Mouse (Mus musculus): ENCODE data around the gene Tnfrsf14. TPM values are rescaled to one million over a fixed set of nuclear protein-coding genes. Genes with fewer than 3 reads are reported as not detected.

Tnfrsf14 gene
- polyA plus RNA-seq, 1 experiment = 12.5 TPM

DNA sequence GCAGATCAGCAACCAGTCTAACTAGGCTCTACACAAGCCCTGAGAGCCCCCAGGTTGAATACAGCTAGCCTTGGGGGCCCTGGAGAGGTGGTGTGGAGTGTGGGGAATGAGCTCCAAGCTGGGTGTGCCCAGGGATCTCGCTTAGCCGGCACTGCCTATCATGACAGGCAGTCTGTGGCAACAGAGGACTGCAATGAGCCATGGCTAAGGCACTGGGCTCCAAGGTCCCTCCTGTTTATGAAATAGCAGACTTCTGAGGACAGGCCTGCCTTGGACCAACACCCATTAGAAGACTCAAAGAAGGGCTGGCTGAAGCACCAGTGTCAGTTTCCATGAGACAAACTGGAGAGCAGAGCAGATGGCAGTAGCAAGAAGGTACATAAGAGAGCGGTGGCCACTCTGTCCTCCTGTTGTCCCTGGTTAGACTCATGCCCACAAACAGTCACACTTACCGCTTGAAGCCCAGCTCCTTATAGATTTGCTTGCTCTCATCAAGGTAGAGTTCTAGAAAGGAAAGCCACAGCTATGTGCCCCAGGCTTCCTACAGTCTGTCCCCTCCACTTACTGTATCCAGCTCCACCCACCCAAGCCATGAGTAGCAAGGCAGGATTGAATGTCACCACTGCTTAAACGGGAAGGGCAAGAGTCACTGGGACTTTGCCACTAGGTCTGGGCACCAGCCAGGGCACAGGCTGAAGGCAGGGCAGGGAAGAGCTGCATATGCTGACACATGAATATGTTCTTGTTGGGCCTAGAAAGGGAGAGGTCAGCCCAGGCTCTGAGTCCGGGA, 30.5 kb downstream of the Tnfrsf14 start:
- Histone ChIP-seq H3K9me3 (ENCODE audit: control insufficient read depth, low read length) (peaks cover 4% of the 10 kb centered on the region), H3K27me3 (ENCODE audit: control insufficient read depth) (peaks cover 86% of the 10 kb centered on the region), H3K4me3 (replicated peaks) (peak overlapping the region; percentile 58), H3K4me1 (ENCODE audit: control insufficient read depth) (peaks cover 34% of the 10 kb centered on the region), H3K36me3 (ENCODE audit: control insufficient read depth) (no peaks in the 10 kb centered on the region)
- no peak for TF ChIP-seq TAL1 (IDR thresholded peaks at IDR 0.05; ENCODE audit: low read length)
- no peak for TF ChIP-seq GATA1 (IDR thresholded peaks at IDR 0.05; ENCODE audit: low read length)

DNA sequence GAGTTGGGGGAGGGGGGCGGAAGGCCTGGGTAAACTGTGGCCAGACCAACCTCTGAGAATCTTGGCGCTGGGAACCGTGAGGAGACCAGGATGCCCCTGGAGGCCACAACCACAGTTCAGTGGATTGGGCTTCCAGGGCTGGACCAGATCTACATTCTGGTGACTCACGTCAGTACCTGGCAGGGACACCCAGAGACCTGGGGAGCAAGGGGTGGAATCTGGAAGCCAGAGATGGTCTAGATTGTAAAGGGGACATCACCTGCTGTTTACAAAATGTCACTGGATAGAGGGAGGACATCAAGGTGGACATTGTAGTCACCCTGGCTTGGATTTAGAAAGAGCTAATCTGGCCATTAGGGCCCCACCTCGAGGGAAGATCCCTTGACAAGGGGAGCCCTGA, 32.8 kb downstream of the Tnfrsf14 start:
- peaks cover 28% of the 10 kb centered on the region for H3K4me1 ChIP-seq (ENCODE audit: control insufficient read depth)
- no peak overlapping the region for H3K4me3 ChIP-seq (replicated peaks)
- TF ChIP-seq TAL1 (IDR thresholded peaks at IDR 0.05; ENCODE audit: low read length) = no peak
- no peak for TF ChIP-seq GATA1 (IDR thresholded peaks at IDR 0.05; ENCODE audit: low read length)
- no peaks in the 10 kb centered on the region for H3K9me3 ChIP-seq (ENCODE audit: control insufficient read depth, low read length)
- no peaks in the 10 kb centered on the region for H3K36me3 ChIP-seq (ENCODE audit: control insufficient read depth)
- peaks cover 88% of the 10 kb centered on the region for H3K27me3 ChIP-seq (ENCODE audit: control insufficient read depth)

DNA sequence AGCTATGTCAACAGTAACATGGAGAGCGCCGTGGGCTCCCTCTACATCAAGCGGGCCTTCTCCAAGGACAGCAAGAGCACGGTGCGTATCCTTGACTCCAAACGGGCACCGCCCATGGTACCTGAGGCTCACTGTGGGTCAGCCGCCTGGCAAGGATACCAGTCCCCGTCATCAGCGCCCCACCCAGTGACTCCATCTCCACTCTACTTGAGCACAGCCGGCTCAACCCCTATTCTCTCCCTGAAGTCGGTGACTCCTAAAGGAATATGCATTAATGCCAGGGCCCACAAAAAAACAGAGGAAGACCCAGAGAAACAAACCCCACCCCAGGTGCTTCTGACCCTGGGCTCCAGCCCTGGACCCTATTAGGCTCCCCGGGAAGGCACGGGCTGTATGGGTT, 37.5 kb downstream of the Tnfrsf14 start:
- no peak for TF ChIP-seq TAL1 (IDR thresholded peaks at IDR 0.05; ENCODE audit: low read length)
- no peak for TF ChIP-seq GATA1 (IDR thresholded peaks at IDR 0.05; ENCODE audit: low read length)
- no peak overlapping the region for H3K4me3 ChIP-seq (replicated peaks)
- H3K9me3 ChIP-seq (ENCODE audit: control insufficient read depth, low read length) = no peaks in the 10 kb centered on the region
- peaks cover 2% of the 10 kb centered on the region; the same call in 1 of the 2 replicates for H3K4me1 ChIP-seq (ENCODE audit: control insufficient read depth)
- peaks cover 67% of the 10 kb centered on the region for H3K27me3 ChIP-seq (ENCODE audit: control insufficient read depth)
- H3K36me3 ChIP-seq (ENCODE audit: control insufficient read depth) = no peaks in the 10 kb centered on the region

DNA sequence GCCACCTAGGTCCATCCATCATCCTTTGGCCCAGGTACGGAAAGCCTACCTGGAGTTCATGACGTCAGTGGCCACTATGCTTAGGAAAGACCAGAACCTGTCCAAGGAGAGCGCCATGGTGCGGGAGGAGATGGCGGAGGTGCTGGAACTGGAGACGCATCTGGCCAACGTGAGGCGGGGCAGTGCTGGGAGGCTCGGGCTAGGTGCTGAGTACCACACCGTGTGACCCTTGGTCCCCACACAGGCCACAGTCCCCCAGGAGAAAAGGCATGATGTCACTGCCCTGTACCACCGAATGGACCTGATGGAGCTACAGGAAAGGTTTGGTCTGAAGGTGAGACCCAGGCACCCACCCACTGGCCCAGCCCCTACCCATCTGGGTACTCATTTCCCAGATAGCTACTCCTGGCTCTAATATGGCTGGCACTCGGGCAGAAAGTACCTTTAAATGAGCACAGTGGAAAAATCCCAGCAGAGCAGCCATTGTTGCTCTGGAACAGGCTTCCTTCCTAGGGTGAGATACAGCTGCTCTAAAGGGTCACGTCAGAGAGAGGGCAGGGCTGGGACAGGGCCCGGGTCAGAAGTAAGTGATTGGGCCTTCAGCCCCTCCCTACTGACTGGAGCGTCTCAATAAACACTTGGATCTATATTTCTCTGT, 40.6 kb downstream of the Tnfrsf14 start:
- no peak overlapping the region for H3K4me3 ChIP-seq (replicated peaks)
- TF ChIP-seq GATA1 (IDR thresholded peaks at IDR 0.05; ENCODE audit: low read length) (no peak), TAL1 (IDR thresholded peaks at IDR 0.05; ENCODE audit: low read length) (no peak)
- peaks cover 68% of the 10 kb centered on the region for H3K27me3 ChIP-seq (ENCODE audit: control insufficient read depth)
- peaks cover 10% of the 10 kb centered on the region for H3K4me1 ChIP-seq (ENCODE audit: control insufficient read depth)
- H3K9me3 ChIP-seq (ENCODE audit: control insufficient read depth, low read length) = no peaks in the 10 kb centered on the region
- no peaks in the 10 kb centered on the region for H3K36me3 ChIP-seq (ENCODE audit: control insufficient read depth)

DNA sequence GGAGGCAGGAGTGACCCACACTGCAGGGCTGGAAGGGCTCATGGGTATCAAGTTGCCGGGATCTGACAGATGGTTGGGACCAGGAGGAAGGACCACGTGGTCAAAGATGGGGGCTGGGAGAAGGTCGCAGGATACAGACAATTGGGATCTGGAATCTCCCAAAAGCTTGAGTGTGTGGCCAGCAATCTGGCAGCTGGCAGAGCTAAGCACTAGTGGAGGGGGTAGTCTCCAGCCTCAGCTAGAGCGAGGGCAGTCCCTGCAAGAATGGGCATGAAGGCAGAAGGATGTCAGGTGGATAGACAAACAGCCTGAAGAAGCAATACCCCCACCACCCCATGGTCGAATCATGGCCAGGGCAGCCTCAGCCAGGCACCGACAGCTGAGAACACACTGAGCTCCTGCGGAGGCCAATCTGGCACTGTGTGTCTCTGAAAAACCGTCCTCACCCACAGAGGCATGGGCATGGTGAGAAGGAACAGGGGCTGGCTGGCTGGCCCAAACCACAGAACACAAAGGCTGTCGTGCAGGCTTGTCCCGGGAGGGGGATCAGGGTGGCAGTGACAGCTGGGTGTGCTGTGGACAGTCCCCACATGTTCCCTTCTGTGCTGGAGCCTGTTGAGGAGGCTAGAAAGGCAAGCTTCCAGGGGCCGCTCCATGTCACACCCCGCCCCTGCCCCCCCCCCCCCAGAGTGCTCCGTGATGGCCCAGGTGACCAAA, 41.3 kb downstream of the Tnfrsf14 start:
- no peaks in the 10 kb centered on the region for H3K36me3 ChIP-seq (ENCODE audit: control insufficient read depth)
- no peaks in the 10 kb centered on the region for H3K9me3 ChIP-seq (ENCODE audit: control insufficient read depth, low read length)
- H3K4me3 ChIP-seq (replicated peaks) = no peak overlapping the region
- peaks cover 66% of the 10 kb centered on the region for H3K27me3 ChIP-seq (ENCODE audit: control insufficient read depth)
- H3K4me1 ChIP-seq (ENCODE audit: control insufficient read depth) = peaks cover 15% of the 10 kb centered on the region
- TF ChIP-seq GATA1 (IDR thresholded peaks at IDR 0.05; ENCODE audit: low read length) = no peak
- no peak for TF ChIP-seq TAL1 (IDR thresholded peaks at IDR 0.05; ENCODE audit: low read length)

DNA sequence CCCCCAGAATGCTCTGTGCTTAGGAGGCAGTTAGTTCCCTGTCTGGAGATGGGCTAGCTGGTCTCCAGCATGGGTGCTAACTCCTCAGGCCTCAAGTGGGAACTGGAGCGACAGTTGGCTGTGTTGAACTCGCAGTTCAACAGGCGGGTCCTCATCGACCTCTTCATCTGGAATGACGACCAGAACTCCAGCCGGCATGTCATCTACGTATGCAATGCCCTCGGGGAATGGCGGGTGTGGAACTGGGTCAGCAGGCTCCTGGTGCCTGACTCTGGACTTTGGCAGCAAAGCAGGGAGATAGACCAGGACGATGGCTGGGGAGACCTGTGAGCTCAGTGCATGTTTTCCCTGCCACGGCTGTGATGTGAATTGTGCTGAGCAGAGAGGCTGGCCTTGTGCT, 42.9 kb downstream of the Tnfrsf14 start:
- Histone ChIP-seq H3K9me3 (ENCODE audit: control insufficient read depth, low read length) (no peaks in the 10 kb centered on the region), H3K27me3 (ENCODE audit: control insufficient read depth) (peaks cover 56% of the 10 kb centered on the region), H3K4me1 (ENCODE audit: control insufficient read depth) (peaks cover 31% of the 10 kb centered on the region), H3K4me3 (replicated peaks) (no peak overlapping the region), H3K36me3 (ENCODE audit: control insufficient read depth) (no peaks in the 10 kb centered on the region)
- no peak for TF ChIP-seq TAL1 (IDR thresholded peaks at IDR 0.05; ENCODE audit: low read length)
- TF ChIP-seq GATA1 (IDR thresholded peaks at IDR 0.05; ENCODE audit: low read length) = no peak

DNA sequence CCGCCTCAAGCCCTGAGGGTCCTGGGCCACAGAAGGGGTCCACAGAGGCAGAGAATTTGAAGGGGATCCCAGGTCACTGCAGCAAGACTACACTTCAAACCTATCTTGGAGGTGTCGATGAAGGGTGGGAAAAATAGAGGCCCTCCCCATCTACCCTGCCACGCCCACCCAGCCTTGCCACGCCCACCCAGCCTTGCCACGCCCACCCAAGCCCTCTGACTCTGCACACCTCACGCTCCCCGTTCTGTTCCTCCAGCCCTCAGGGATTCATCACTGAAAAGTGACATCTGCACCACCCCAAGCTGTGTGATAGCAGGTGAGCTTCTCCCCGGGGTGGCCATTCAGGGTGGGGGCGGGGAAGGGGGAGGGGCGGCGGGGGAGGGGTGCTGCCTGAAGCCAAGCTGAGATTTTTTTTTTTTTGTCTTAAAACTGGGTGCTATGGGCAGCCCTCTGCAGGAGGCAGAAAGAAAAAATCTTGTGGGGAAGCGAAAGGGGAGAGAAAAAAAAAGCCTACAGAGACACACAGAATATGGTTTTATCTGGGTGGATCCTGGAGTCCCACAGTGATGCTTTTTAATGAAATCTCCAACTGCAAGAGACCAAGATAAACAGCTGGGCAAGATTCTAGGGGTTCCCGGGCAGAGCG, 46.2 kb downstream of the Tnfrsf14 start:
- H3K4me3 ChIP-seq (replicated peaks) = peak overlapping the region; percentile 26
- peaks cover 38% of the 10 kb centered on the region for H3K4me1 ChIP-seq (ENCODE audit: control insufficient read depth)
- TF ChIP-seq GATA1 (IDR thresholded peaks at IDR 0.05; ENCODE audit: low read length) = no peak
- TF ChIP-seq TAL1 (IDR thresholded peaks at IDR 0.05; ENCODE audit: low read length) = no peak
- H3K27me3 ChIP-seq (ENCODE audit: control insufficient read depth) = peaks cover 43% of the 10 kb centered on the region
- H3K9me3 ChIP-seq (ENCODE audit: control insufficient read depth, low read length) = no peaks in the 10 kb centered on the region
- no peaks in the 10 kb centered on the region for H3K36me3 ChIP-seq (ENCODE audit: control insufficient read depth)

DNA sequence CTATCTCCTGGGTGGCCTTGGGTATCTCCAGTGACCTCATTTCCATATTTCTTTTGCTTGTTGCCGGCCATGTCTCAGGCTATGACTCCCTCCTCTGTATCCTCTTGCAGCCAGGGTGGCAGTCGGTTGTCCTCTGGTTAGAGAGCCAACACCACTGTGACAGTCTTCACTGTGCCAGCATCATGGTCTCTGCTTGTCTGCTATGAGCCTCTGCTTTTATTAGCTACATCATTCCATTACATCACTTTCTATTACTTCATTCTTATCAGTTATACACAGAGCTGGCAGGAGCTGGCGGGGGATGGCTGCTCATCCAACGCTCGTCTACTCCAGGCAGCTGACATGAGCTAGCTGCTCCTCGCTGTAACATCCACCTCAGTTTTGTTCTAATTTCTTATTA, 47.6 kb downstream of the Tnfrsf14 start:
- H3K4me1 ChIP-seq (ENCODE audit: control insufficient read depth) = peaks cover 38% of the 10 kb centered on the region
- H3K27me3 ChIP-seq (ENCODE audit: control insufficient read depth) = peaks cover 35% of the 10 kb centered on the region
- H3K9me3 ChIP-seq (ENCODE audit: control insufficient read depth, low read length) = no peaks in the 10 kb centered on the region
- H3K36me3 ChIP-seq (ENCODE audit: control insufficient read depth) = no peaks in the 10 kb centered on the region
- H3K4me3 ChIP-seq (replicated peaks) = peak overlapping the region; percentile 26
- TF ChIP-seq GATA1 (IDR thresholded peaks at IDR 0.05; ENCODE audit: low read length) (peak; percentile 46; the same call in 1 of the 2 replicates), TAL1 (IDR thresholded peaks at IDR 0.05; ENCODE audit: low read length) (peak; percentile 79)
